Mouse (Mus musculus) C2C12 (cell line): ENCODE data around the gene Atp1b3.

ENCODE experiments used
- CTCF ChIP-seq: IDR thresholded peaks from one replicate; pipeline ENCODE4 v1.5.1; 2011; ENCODE audit not compliant: control insufficient read depth, insufficient read depth, insufficient read length
- MYOD1 ChIP-seq: IDR thresholded peaks from one replicate; pipeline ENCODE4 v1.6.1; 2011; ENCODE audit warnings: low read depth; ENCODE audit not compliant: control insufficient read depth, insufficient read length
- USF1 ChIP-seq: IDR thresholded peaks from one replicate; pipeline ENCODE4 v1.6.1; 2011; ENCODE audit warnings: low read depth, mild to moderate bottlenecking, control low read depth, moderate library complexity

DNA sequence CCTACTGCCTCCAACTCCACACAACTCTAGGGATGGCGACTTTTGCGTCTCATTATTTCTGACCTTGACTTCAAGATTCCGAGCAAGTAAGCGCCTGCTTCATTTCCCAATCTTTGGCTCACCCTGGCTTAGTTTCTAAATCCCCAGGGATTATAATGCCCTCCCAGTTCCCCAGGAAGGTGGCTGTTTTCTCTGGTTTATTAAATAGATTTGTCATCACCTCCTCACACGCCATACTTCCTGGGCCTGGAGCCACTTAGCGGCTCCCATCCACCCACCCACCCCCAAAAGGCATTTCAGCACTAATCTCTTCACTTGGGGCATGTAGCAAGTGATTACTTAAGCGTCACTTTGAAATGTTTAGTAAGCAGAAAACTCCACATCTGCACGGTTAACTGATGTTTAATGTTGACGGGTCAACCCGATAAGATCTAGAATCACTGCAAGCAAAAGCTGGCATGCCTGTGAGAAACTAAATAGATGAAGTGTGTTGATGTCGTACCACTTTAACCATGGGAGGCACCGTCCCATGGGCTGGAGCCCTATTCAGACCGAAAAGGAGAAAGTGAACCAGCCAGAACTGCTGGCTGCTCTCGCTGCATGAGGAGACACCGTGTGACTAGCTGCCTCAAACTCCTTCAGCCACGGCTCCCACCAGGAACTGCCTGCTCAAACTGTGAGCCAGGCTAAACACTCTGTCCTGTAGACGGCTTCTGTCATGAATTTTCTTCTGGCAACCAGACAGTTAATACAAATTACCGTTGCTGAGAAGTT is 19.7 kb upstream of the Atp1b3 start:
- no peak for TF ChIP-seq CTCF
- TF ChIP-seq USF1 = no peak
- no peak for TF ChIP-seq MYOD1
